Mouse (Mus musculus): Measurements from ENCODE around the gene Slc35d1.
A peak's percentile ranks its signal among the peaks of the same experiment; 100 is the strongest.

Slc35d1 gene

DNA sequence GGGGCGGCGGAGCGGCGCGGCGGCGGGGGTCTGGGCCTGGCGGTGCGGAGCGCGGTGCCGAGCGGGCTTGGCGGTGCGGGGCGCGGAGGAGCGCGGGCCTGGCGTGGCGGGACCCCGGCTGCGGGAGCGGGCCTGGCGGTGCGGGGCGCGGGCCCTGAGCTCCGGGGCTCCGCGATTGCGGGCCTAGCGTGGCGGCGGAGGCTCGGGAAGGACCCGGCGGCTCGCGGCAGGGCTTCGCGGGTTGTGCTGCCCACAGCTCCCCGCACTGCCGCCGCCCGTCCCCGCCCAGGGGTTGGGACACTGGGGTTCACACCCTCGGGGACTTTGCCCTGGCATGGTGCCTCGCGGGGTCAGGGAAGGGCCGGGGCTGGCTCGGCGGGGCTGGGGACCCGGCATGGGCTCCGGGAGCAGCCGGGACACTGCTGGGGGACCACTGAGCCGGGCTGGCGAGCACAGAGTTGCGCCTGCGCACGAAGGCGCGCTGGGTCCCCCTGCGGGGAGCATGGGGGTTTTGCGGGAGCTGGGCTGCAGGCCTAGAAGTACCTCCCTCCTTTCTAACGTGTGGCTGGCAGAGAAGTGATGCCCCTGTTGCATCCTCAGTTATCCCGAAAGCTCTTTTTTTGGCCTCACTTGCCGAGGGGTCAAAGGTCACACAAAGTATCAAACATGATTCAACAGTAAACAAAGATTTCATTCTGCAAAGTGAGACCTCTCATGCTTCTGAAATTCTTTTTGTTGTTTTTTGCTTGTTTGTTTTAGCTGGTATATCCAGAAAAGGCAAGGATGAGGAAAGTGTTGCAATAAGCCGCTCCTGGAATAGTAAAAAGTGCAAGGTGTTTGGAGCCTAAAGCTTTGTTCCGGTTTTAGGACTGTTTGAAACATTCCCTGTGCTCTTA, at the start of gene Slc35d1:
Slc35d1 (minus strand) TSS at position 240 of the 896 bp plus-strand sequence.
- peak; percentile 92 for DNase-seq (ENCODE audit: low read depth, low spot score)

DNA sequence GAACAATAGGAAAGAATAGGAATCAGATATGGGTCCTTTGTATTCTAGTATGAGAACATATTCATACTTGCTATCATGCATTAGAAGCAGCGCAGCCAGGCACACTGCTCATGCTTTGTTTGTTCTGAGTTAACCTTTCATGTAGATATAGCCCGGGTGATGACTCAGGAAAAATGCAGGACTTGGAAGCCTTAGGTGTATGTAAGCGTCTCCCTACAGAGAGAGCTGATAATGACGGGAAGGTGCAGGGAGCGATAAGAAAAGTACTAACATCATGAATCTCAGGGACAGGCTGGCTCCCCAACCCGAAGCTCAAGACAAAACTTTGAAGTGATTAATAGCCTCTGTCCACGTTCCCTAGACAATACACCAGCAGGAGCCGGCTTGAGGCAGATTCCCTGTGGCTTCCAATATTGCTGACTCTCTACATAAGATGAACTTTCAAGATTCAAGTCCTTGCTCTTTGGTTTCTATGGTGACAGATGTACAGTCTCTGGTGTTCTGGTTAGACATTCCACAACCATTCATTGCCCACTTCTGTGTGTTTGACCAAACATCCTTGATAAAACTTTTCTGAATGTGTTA, 48.9 kb upstream of the Slc35d1 start:
- DNase-seq (ENCODE audit: low read depth, low spot score): peak; percentile 61

DNA sequence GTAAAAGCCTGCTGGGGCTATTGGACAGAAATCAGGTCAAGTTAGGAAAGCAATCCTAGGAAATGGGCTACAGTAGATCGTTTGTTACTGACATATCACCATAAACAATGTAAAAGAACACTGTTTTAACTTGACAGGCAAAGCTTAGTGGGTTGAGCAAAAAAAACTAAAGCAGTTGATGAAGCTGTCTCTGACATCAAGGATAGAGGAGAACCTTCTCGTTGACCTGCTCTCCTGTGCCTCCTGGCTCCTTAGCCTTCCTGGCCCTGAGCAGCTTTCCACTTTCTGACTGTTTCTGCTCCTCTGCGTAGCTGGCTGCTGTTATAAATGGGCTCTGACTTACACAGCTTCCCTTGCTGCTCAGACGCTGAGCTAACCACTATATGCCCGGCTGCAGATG, 48.4 kb upstream of the Slc35d1 start:
- DNase-seq (ENCODE audit: low read depth, low spot score): peak; percentile 26

DNA sequence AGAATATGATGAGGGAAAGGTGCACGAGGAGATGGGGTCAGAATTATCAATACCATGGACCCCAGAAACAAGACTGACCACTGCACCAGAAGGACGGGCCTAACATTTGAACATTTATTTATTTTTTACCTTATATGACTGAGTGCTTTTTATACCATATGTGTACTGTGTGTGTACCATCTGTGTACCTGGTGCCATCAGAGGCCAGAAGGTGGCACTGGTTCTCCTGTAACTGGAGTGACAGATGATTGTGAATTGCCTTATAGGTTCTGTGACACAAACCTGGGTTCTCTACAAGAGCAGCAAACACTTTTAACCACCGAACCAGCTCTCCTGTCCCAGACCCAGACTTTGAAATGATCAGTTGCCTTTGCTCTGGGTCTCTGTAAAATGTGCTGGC, 43.9 kb upstream of the Slc35d1 start:
- DNase-seq (ENCODE audit: low read depth, low spot score): no peak

DNA sequence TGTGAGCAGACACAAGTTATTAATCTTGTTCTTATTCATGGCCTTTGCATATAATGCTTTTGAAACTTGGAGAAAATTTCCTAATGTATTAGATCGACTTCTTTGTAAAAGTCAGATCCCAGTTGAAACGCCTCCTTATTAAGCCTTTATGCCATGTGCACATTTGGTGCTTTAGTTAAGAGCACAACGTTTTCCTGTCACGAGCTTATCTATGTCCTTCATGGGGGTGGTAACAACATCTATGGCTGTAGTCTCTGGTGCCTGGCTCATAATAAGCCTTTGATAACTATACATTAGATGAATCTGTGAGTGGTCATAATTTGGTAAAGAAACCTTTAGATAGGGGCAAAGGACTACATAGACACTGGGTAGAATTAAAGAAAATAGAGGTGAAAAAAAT, 38.9 kb upstream of the Slc35d1 start:
- DNase-seq (ENCODE audit: low read depth, low spot score): no peak

DNA sequence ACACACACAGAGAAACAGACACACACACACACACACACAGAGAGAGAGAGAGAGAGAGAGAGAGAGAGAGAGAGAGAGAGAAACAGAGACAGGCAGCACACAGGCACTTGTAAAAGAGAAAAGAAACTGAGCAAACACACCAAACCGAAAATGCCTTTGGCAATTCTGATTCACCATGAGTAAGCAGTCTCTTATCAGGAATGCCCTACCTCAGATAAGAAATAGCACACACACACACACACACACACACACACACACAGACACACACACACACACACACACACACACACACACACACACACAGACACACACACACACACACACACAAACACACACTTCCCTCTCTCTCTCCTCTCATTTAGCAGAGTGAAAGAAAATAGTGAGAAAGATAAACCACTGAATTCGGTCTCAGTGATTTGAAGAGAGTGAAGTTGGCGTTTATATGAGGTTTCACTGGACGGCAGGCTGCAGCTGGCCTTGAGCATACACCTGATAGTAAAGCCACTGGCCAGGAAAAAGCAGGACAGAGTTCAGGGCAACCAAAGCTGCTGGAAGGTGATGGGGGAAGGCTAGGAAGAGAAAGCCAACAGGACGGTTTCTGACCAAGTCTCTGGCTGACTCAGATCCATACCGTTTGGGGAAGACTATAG, 34.6 kb upstream of the Slc35d1 start:
- no peak for DNase-seq (ENCODE audit: low read depth, low spot score)

DNA sequence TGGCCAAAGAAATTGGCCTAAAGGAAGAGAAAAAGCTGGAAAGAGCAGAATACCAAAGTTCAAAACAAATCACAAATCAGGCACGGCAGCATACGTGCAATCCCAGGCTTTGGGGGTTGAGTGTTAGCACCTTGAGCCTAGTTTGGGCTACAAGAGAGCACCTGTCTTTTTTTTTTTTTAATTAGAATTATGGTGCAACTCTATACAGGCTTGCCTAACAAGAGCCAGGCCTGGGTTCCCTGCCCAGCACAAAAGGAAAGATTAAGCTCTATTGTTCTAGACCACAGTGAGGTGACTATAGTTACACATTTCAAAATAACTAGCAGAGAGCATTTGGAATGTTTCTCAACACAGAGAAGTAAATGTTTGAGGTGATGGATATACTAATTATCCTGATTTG, 32.8 kb upstream of the Slc35d1 start:
- DNase-seq (ENCODE audit: low read depth, low spot score): no peak

DNA sequence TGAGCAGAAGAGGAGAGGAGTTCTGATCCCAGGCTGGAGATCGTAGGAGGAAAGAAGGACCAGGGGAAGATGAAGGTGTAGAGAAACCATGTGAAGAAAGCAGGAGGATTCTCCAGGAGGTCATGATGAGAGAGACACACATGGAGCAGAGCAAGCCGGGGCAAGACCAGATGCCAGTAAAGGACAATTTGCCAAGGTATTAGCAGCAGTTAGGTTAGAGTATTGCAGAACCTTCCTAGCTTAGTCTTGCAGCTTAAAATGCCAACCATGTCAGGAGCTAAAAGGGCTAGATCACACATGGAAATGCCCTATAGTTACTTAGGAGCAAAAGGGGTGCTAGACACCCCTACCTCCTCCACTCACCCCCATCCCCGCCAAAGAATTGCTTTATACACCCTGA, 32.3 kb upstream of the Slc35d1 start:
- DNase-seq (ENCODE audit: low read depth, low spot score): no peak

DNA sequence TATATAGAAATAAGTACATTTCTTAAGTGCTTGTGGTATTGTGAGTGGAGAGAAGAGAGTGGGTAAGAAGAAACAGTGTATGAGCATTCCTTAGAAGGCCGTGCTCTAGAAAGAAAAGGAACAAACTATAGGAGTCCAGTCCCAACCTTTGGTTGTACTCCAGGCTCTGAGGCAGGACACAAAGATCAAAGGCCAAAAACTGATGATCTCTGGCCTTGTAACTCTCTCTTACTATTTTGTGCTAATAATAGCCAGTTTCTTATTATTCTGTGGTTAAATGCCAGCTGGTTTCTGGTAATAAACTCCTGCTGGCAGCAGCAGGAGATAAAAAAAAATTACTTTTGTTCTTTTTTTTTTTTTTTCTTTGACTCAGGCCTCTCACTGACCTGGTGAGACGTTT, 17.2 kb upstream of the Slc35d1 start:
- DNase-seq (ENCODE audit: low read depth, low spot score): no peak

DNA sequence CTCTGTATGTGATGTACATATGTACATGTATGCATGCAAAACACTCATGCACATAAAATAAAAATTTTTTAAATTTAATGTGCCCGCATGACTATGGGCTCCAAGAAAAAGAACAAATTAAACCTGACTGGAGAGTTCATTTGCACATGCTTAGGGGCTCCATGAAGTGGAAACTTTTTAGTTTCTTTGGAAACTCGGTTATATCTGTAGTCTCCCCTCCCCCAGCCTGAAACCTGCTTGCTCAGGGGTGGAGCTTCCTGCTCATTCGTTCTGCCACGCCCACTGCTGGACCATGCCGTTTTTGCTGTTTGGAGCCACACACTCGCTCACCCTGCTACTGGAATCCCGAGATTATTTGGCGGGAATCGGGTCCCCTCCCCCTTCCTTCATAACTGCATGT, 7.9 kb upstream of the Slc35d1 start:
- no peak for DNase-seq (ENCODE audit: low read depth, low spot score)

DNA sequence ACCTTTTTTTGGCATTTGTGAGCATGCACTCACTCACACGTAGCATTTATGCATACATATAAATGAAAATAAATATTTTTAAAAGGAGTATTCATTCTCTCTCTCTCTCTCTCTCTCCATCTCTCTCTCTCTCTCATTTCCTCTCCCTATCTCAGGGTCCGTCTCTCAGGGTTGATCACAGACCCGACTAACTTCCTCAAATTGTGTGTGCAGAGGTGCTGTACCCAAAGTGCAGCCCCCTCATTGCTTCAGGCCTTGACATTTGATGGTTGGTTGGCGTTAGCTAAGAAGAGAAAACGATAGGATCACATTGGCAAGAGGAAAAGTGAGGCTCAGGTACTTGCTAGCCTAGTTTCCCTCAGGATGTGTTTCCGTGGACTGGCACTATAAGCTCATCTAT, 6.8 kb upstream of the Slc35d1 start:
- DNase-seq (ENCODE audit: low read depth, low spot score): no peak

DNA sequence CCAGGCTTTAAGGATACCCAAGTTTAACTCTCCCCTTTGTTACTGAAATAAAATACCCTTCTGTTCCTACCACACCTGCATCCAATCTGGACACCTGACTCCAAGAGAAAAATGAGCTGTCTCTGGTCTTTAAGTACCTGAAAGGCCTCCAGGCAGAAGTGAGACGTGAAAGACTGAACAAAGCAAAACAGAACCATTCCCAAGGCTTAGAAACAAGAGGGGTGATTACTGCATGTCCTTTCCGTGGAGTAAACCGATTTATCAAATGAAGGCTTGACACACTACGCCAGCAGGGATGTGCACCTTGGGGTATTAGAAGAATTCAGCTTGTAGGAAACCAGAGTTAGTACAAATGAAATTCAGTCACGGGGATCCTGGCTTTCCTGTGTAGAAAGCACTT, 4.0 kb upstream of the Slc35d1 start:
- peak; percentile 33 for DNase-seq (ENCODE audit: low read depth, low spot score)

DNA sequence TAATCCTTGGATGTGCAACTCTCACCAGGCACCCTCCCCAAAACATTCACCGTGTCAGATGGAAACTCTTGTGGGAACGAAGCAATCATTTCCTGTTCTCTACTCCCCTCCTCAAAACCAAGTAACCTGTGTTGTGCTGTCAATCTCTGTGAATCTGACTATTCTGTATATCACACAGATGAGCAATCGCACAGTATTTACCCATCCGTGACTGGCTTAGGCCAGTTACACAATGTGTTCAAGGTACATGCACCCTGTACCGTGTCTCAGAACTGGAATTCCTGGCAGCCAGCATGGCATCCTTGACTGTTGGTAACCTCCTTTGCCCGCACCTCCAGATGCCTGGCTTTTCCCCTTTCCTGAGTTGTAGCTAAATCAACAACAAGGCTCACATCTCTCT, 1.1 kb upstream of the Slc35d1 start:
- no peak for DNase-seq (ENCODE audit: low read depth, low spot score)

DNA sequence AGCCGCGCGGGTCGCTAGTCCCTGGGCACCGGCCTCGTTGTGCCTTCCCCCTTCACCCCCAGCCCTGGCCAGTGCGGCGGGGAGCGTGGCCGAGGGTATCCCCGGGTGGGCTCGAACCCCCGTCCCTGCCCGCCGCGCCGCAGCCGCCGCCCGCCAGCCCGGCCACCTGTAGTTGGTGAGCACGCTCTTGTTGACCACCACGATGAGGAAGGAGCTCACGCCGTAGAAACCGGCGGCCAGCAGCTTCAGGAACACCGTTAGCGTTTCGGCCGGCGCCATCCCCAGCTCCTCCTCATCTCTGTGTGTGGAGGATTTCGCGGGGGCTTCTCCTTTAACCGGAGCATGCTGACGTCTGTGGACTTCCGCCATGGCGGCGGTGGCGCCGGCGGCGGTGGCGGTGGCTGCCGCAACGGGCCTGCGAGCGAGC, 453 bp downstream of the Slc35d1 start:
- peak; percentile 55 for DNase-seq (ENCODE audit: low read depth, low spot score)

DNA sequence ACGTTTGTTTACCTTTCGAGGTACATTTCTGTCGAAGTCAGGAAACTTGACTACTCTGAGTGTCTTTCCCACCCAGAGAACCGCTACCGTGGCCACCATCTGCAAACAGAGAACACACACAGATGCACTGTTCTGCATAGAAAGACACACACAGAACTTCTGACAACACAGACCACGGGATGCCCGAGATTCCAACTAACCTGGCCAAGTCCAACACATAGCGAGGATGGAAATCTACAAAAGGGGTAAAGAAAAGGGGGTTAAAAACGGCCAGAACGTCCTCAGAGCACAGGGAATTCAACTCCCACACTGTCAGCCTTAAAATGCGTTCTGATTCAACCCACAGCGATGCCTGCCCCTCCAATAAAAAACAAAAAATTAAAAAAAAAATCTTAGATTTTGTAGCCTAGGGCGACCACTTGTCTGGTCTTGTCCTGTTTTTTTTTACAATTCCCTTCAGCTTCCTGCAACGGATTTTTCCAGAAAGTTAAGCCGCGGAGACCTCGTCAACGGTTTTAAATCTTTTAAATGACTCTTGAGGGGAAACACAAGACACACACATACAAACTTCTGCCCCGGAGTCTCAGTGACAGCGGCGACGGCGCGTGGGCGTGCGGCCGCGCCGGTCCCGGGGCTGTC, 986 bp downstream of the Slc35d1 start:
- no peak for DNase-seq (ENCODE audit: low read depth, low spot score)

DNA sequence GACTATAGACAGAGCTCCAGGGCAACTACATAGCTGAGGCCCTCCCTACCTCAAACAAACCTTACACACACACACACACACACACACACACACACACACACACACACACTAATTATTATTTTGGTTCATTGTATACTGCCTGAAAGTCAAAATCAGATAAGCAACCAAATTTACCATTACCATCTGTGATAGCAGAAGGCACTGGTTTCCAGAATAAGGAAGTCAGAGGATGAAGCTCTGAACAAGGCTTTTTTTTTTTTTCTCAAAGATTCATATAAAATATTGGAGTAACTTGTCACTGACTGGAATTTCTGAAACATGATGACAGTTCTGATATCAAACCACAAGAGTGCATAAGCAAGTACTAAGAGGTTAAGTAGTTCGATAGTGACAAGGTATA, 6.4 kb downstream of the Slc35d1 start:
- DNase-seq (ENCODE audit: low read depth, low spot score): no peak

DNA sequence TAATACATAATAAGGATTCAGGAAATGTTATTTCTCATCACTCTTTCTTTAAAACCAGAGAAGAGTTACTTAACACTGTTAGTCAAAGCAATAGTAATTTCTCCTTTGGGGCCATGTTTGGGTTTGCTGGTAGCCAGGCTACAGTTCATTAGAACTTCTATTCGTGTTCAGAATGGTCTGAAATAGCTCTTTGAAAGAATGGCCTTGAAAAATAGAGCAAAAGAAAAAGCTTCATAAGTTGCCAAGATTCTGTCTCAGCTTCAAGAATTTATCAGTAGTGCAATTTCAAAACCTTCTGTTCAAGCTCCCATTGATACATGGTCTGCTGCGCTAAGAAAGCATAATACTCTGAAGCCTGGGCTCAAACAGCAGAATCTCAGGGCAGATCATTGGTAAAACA, 11.3 kb downstream of the Slc35d1 start:
- no peak for DNase-seq (ENCODE audit: low read depth, low spot score)

DNA sequence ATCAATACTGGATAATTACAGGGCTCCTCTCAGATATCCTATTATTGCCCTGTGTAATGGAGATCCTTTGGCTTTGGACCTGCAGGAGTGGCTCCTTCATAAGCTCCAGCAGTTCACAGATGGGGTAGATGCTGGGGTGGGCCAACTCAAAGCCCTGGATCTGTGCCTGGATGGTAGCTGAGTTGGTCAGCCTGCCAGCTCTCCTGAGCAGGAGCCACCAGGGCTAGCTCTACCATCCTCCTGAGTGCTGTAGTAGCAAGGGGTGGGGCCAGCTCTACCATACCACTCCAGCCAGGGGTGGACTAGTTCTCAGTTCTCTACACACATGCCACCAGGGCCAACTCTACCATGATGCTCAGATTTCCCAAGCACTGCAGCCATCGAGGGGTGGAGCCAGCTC, 14.9 kb downstream of the Slc35d1 start:
- DNase-seq (ENCODE audit: low read depth, low spot score): no peak

DNA sequence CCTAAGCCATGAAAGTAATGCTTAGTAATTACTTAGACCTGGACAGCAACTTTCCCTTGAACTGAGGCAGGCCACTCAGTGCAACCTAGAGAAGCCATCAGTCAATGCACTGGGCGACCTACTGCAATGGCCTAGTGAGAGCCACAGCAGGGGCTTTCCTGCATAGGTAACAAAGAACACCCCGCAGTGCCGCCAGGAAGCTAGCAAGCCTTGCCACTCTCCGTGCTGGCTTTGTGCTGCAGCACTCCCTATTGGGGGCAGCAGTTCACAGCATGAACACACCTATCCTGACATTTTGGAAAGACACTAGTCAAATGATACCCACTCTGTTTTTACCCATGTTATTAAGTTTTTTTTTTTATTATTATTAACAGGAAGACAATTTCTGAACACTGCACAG, 15.9 kb downstream of the Slc35d1 start:
- DNase-seq (ENCODE audit: low read depth, low spot score): no peak

DNA sequence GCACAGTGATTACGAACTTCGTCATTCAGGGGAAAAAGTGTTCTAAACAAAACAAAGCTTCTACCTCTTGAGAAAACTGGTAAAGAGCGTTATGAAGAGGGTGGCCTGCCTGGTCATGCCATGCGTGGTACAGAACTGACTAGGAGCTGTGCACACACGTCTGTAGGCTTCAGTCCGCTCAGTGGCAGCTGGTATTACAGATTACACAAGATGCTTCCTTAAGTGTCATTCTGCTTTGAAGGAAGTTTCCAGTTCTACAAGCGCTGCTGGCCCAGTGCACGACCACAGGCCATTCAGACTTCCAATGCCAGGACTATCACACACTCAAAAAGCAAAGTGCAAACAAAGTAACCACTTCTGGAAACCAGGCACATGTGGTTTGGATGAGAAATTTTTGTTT, 17.6 kb downstream of the Slc35d1 start:
- DNase-seq (ENCODE audit: low read depth, low spot score): no peak

DNA sequence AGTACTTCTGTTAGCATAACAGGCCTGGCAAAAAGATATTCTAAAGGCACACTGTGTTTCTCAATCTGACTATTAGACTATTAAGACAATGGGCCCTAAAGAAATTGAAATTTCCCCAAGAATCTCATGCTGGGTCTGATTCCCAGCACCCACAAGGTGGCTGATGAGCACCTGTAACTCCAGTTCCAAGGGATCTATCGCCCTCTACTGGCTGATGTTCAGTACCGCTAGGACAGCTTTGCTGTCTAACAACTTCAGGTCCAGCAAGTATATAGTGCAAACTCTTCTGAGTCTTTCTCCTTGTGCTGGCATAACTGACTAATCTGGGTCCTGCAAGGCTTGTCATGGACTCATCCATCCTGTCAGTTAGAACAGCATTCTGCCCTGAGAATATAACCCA, 22.5 kb downstream of the Slc35d1 start:
- no peak for DNase-seq (ENCODE audit: low read depth, low spot score)
